Mouse (Mus musculus): ENCODE results near the gene Cachd1.
A peak's percentile ranks its signal among the peaks of the same experiment; 100 is the strongest.

Gene Cachd1

GRCm38 (mm10) chr4:100793147-100793546 is 16.7 kb downstream of the Cachd1 start:
- peak; percentile 45 for DNase-seq (ENCODE audit: low read depth)

GRCm38 (mm10) chr4:100795523-100795922 is 19.0 kb downstream of the Cachd1 start:
- DNase-seq (ENCODE audit: low read depth) = no peak

- DNase-seq (ENCODE audit: low read depth) = no peak
Observed at GRCm38 (mm10) chr4:100800730-100801442, 24.4 kb downstream of the Cachd1 start.

GRCm38 (mm10) chr4:100801443-100801786 is 24.9 kb downstream of the Cachd1 start:
- no peak for DNase-seq (ENCODE audit: low read depth)

DNA sequence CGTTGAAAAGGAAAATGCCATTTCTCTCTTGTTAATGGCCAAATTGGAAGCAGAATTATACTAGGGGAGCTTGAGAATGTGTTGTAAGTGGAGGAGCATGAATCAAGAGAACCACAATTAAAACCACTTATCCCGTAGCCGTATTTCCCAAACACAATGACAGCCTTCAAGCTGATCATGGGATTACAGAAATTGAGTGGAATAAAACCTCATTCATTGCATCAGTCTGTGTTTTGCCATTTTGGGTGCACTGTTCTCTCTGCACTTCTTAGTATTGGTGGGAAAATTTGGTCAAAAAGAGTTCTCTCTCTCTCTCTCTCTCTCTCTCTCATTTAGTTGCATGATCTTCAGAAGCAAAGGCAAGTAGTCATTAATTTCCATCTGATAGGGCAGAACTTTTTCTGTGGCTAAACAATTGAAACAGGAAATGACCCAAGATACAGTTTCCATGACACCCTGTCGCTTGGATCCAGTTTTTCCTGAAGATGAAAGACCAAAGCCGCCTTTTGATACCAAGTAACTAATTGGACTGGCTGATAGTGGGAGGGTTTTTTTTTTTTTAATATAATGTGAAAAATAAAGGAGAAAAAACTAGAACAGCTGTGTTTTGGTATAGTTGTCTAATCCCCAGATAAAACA is 34.7 kb downstream of the Cachd1 start:
- no peak for DNase-seq (ENCODE audit: low read depth)

DNA sequence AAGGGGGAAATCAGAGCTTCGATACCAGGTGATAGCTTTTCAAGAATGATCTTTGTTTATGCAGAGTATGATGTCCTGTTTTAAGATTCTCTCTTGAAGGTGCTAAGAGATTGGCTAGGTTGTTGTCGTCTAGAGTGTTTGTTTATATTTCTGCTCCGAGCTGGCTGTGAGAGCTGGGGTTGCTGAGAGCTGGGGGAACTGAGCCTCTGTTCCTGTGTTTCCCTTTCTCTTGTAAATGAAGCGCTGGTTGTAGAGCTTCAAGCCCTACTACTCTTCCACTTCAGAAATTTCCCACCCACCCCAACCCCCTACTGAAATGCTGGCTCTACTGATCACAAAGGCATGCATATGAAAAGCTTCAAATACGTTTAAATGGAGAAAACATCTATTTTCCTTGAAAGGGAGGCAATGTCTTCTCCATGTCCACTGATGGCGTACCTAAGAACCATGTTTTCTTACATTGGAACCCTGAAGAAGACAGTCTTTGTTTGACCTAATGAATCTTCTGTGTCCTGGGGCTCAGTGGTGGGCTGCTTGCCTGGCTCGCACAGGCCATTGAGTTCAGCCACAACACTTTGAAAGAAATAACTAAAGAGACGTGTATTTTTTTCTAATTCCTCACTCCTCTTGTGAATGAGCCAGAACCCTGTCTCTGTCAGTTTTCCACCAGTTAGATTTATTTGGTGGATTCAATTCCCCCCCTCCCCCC is 35.5 kb downstream of the Cachd1 start:
- no peak for DNase-seq (ENCODE audit: low read depth)

DNA sequence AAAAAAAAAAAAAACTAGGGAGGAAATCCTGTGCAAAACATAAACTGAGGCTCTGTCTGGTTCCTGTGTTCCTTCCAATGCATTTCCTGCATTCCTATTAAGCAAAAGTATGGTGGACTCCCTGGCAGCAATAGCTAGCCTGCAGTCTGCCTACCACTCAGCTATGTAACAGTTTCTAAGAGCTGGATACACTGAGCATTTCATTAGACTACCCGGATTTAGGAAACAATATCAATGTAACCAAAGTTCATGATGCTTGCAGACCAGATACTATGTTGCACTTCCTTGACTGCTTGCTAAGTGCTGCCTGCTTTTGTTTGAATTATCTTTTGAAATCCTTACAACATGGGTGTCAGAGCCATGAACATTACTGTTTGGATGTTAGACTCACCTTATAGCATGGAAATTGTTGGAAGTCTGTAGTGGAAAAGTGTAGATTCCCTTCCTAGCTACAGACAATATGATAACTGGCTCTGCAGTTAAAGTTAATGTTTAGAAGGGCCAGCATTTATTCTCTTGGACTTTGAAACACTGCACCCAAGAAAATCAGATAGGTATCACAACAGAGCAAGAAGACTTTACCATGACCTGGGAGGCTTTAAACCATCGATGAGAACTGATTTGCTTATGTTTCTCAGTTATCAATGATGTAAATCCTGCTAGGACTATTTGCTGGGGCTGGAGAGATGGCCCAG is 37.4 kb downstream of the Cachd1 start:
- no peak for DNase-seq (ENCODE audit: low read depth)

DNA sequence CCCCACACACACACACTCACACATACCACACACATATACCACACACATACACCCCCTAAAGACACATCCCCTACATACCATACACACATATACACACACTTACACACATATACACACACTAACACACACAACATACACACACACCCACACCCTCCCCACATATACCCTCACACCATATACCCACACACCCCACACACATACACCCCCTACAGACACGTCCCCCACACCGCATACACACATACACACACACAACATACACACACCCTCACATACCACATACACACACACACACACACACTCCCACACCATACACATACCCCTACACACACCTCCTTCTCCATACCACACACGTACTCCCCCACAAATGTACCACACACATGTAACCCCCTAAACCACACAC is 42.8 kb downstream of the Cachd1 start:
- no peak for DNase-seq (ENCODE audit: low read depth)

DNA sequence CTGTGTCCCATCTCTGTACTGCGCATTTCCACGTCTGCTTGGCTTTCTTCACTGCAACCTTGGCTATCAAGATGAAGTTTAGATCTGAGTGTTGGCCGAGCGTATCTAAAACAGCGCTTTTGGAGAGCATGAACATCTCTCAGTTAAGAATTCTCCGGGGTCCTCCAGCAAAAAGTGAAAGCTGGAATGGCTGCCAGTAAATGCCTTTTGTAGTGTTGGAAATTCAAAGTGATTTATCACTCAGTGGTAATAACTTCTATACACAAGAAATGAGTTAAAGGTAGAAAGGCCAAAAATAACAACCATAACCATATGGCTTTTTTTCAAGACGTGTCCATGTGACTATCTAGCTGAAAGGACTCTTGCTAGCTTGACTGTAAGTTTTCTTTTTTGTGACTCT is 46.1 kb downstream of the Cachd1 start:
- peak; percentile 87 for DNase-seq (ENCODE audit: low read depth)

GRCm38 (mm10) chr4:100827374-100827773 is 50.9 kb downstream of the Cachd1 start:
- DNase-seq (ENCODE audit: low read depth) = no peak

GRCm38 (mm10) chr4:100828737-100829136 is 52.3 kb downstream of the Cachd1 start:
- peak; percentile 22 for DNase-seq (ENCODE audit: low read depth)

DNA sequence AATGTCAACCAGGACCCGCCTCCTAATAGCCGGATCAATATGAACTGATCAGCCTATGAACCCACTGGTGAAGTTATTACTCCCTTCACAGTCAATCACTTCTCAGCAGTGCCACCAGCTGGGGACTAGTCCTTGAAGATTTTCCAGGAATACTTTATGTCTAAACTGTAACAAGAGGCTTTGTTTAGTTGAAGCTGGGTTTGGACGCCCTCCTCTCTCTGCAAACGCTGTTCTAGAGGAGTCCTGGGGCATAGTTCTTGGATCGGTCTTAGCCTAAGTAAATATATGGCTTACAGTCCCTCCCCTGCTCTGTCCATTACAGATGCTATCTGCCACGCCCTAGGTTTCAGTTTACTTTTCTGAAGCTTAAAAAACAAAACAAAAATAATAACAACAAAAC is 60.7 kb downstream of the Cachd1 start:
- no peak for DNase-seq (ENCODE audit: low read depth)

DNA sequence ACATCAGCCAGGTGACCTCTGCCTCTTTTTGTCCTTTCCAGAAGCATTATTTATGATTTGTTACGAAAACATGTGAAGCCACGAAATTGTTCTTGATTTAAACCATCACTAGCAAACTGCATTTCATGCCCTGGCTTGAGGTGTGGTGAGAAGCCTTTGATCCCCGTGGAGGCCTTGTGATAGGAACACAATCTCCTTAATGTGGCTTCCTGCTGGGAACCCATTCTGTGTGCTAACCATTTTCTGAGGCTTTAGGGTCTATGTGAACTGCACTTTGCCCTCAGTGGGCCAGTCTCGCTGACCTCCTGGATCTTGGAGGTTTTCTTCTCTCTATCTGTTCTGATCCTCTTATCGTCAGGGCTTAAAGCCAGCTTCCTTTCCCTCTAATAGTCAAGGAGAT is 66.2 kb downstream of the Cachd1 start:
- peak; percentile 33 for DNase-seq (ENCODE audit: low read depth)

DNA sequence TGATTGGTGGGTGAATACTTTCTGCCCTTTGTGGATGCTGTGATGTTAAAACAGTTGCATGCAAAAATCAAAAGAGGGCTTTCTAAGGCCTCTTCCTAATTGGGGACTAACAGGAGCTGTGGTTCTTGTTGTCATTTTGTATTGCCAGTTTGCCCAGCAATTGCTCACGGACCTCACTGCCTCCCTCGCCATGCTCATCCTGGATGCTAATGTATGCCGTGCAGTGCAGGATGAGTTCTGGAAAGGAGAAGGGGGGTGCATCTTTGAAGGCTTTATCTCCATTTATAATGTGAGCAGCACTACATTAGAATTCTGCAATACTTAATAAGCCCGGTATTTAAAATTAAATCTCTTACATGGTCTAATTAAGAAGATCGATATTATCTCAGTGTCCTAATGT is 66.6 kb downstream of the Cachd1 start:
- DNase-seq (ENCODE audit: low read depth) = no peak

- DNase-seq (ENCODE audit: low read depth) = peak; percentile 28
Observed at GRCm38 (mm10) chr4:100850846-100851495, 74.5 kb downstream of the Cachd1 start.

- DNase-seq (ENCODE audit: low read depth) = no peak
Observed at GRCm38 (mm10) chr4:100852448-100852847, 76.0 kb downstream of the Cachd1 start.

- no peak for DNase-seq (ENCODE audit: low read depth)
Observed at GRCm38 (mm10) chr4:100853426-100853825, 77.0 kb downstream of the Cachd1 start.

- no peak for DNase-seq (ENCODE audit: low read depth)
Observed at GRCm38 (mm10) chr4:100855373-100855772, 78.9 kb downstream of the Cachd1 start.

DNA sequence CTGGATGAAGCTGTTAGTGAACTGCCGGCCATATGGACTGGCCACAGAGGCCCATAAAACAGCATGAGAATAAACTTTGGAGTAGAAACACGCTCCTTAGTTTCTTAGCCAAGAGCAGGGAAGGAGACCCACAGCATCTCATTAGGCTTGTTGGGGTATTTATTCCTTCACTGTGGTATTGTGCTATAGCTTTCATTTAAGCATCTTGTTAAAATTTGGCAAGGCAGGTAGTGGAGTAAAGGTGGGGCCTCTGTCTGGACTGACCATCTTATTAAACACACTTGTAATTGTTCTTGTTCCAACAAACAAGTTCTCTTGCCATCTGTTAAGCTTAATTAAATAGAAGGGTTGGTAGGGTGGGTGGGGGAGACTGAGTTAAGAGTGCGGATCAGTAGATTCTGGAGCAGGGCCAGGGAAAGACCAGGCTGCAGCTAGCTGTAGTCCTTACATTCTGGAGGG is 81.0 kb downstream of the Cachd1 start:
- DNase-seq (ENCODE audit: low read depth) = no peak

GRCm38 (mm10) chr4:100863861-100864428 is 87.5 kb downstream of the Cachd1 start:
- DNase-seq (ENCODE audit: low read depth) = peak; percentile 11

DNA sequence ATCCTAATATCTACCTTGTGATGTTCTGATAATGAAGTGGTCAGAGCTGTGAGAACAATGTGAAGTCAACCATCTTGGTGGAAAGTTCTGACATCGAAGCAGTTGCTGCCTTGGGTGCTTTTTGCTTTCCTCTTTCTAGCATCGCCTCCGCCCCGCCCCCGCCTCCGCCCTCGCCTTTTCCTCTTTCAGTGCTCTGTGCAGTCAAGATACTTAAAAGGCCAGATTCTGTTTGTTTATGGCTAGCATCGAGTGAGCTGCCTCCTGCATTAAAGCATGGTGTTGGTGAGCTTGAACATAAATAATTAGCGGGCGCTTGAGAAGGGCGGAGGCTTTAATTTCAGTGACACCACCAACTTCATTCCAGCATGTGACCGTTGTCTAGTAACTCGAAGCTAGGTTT is 88.9 kb downstream of the Cachd1 start:
- DNase-seq (ENCODE audit: low read depth) = no peak
